Mouse (Mus musculus) forebrain, embryonic 12.5 days (tissue): Measurements from ENCODE around the gene Rnf167. TPM values are rescaled to one million over a fixed set of nuclear protein-coding genes. Genes with fewer than 3 reads are reported as not detected.

Experiments
- ATAC-seq: fragments of 200-750 bp; cut with Nextera tagmentation; 2 replicates; pipeline ENCODE4 v1.8.0; 2017; ENCODE audit warnings: moderate TSS enrichment; ENCODE audit not compliant: low FRiP score
- H3K27ac ChIP-seq: fragments of 300-500 bp; sonication (generic); 2 replicates; pipeline ENCODE4 v1.5.1; 2016; ENCODE audit warnings: mild to moderate bottlenecking
- H3K27me3 ChIP-seq: fragments of 300-500 bp; sonication (generic); 2 replicates; pipeline ENCODE4 v1.6.1; 2016; ENCODE audit warnings: mild to moderate bottlenecking
- H3K36me3 ChIP-seq: fragments of 300-500 bp; sonication (generic); replicated peaks from 2 replicates; pipeline ENCODE4 v1.6.1; 2016; ENCODE audit warnings: mild to moderate bottlenecking
- H3K4me1 ChIP-seq: fragments of 300-500 bp; sonication (generic); 2 replicates; pipeline ENCODE4 v1.6.1; 2016
- H3K4me2 ChIP-seq: fragments of 300-500 bp; sonication (generic); 2 replicates; pipeline ENCODE4 v1.6.1; 2016; ENCODE audit warnings: mild to moderate bottlenecking, moderate library complexity
- H3K4me3 ChIP-seq: fragments of 300-500 bp; sonication (generic); replicated peaks from 2 replicates; pipeline ENCODE4 v1.5.1; 2016; ENCODE audit warnings: mild to moderate bottlenecking
- H3K9ac ChIP-seq: fragments of 300-500 bp; sonication (generic); 2 replicates; pipeline ENCODE4 v1.6.1; 2016; ENCODE audit warnings: mild to moderate bottlenecking
- H3K9me3 ChIP-seq: fragments of 300-500 bp; sonication (generic); 2 replicates; pipeline ENCODE4 v1.6.1; 2016
- WGBS: fragments of 180-500 bp; shearing (Covaris S2); methylation state at CpG from one replicate; pipeline ENCODE4 v1.1.7; 2016; 5-methylcytosine and 5-hydroxymethylcytosine counted together
- polyA plus RNA-seq: library from polyadenylated mRNA; unstranded; fragments of >200 nt; fragmentation: Nextera tagmentation; extraction: Ambion mirVana; gene quantifications from 2 replicates; pipeline ENCODE4 v1.2.1, GENCODE M21; 2016

Gene Rnf167
- polyA plus RNA-seq, 1 experiment from 2014 or later = 96.1 TPM

DNA sequence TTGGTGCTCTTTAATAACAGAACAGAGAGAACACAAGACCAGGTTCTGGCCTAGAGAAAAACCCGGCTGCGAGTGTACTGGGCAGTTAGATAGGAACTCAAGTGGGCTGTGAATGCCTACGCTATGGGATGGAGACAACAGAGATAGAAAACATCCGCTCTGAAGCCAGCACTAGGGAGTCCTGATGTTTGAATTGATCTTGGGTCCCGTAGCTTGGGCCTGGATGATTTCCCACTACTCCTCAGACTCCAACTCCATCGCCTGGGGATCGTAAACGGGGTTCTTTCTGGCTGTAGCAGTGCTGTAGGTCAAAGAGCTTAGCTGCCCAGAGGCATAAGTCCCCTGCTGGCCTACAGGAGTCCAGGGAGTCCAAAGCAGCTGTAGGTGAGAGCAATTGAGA is 41.3 kb downstream of the Rnf167 start:
- no peaks in the 10 kb centered on the region for H3K27me3 ChIP-seq
- no peaks in the 10 kb centered on the region for H3K9me3 ChIP-seq
- H3K4me1 ChIP-seq = peaks cover 24% of the 10 kb centered on the region
- H3K4me2 ChIP-seq = peak overlapping the region; percentile 86
- 15% methylated on average over 8 of the region's 8 CpGs for WGBS
- H3K4me3 ChIP-seq = peak overlapping the region; percentile 84
- ATAC-seq = no peak
- H3K36me3 ChIP-seq = peaks cover 17% of the 10 kb centered on the region
- H3K9ac ChIP-seq = peak overlapping the region; percentile 84
- H3K27ac ChIP-seq = peak overlapping the region; percentile 78

DNA sequence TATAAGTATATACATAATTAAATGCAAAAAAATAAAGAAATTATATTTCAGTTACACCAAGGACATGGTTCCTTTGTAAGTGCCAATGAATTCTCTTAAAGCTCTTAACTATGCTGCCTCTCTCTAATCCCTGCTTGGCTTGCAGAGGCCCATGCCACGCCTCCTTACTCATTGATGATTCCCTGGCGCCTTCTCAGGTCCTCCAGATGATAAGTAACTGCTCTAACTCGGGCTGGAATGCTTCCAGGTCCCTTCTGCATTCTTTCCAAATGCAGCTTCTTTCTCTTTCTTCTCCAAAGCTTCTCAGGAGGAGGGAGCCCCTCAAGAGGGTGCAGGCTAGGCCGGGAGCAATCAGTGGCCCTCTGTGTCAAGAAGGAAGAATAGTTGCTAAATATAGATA is 42.5 kb downstream of the Rnf167 start:
- Histone ChIP-seq H3K36me3 (0 out of 2 replicates have a peak, but pooled peaks cover 8% of the 10 kb centered on the region), H3K4me2 (no peak overlapping the region), H3K27ac (no peak overlapping the region), H3K9me3 (no peaks in the 10 kb centered on the region), H3K9ac (no peak overlapping the region), H3K4me3 (no peak overlapping the region), H3K27me3 (no peaks in the 10 kb centered on the region), H3K4me1 (peaks cover 24% of the 10 kb centered on the region)
- WGBS = 57% methylated on average over 4 of the region's 4 CpGs
- ATAC-seq = no peak

DNA sequence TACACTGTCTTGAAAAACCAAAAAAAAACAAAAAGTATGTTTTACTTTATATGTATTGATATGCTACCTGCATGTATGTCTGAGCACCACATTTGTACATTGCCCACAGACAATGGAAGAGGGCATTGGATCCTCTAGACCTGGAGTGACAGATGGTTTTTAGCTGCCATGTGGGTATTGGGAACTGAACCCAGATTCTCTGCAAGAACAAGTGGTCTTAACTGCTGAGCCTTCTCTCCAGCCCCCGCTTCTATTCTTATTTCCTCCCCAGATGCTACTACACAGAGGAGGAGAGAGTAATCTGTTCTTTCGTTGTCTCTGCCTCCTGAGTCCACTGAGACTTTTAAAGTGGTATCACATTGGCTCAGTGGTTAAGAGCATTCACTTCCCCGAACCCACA is 46.5 kb downstream of the Rnf167 start:
- Histone ChIP-seq H3K9ac (no peak overlapping the region), H3K27me3 (no peaks in the 10 kb centered on the region), H3K4me3 (no peak overlapping the region), H3K36me3 (no peaks in the 10 kb centered on the region), H3K27ac (no peak overlapping the region), H3K4me1 (peaks cover 5% of the 10 kb centered on the region), H3K9me3 (no peaks in the 10 kb centered on the region), H3K4me2 (no peak overlapping the region)
- ATAC-seq = no peak
- WGBS = 72% methylated on average over 3 of the region's 3 CpGs

DNA sequence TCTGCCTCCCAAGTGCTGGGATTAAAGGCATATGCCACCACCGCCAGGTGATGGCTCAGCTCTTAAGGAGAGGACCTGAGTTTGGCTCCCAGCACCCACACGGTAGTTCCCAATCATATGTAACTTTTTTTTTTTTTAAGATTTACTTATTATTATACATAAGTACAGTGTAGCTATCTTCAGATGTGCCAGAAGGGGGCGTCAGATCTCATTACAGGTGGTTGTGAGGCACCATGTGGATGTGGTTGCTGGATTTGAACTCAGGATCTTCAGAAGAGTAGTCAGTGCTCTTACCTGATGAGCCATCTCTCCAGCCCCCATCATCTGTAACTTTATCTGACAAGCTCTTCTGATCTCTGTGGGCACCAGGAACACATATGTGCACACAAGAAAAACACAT is 50.3 kb downstream of the Rnf167 start:
- H3K9me3 ChIP-seq = no peaks in the 10 kb centered on the region
- 79% methylated on average over 3 of the region's 3 CpGs for WGBS
- H3K36me3 ChIP-seq = no peaks in the 10 kb centered on the region
- ATAC-seq = no peak
- H3K4me1 ChIP-seq = peaks cover 23% of the 10 kb centered on the region
- H3K4me3 ChIP-seq = no peak overlapping the region
- no peak overlapping the region for H3K9ac ChIP-seq
- H3K27ac ChIP-seq = no peak overlapping the region
- H3K4me2 ChIP-seq = no peak overlapping the region
- no peaks in the 10 kb centered on the region for H3K27me3 ChIP-seq

DNA sequence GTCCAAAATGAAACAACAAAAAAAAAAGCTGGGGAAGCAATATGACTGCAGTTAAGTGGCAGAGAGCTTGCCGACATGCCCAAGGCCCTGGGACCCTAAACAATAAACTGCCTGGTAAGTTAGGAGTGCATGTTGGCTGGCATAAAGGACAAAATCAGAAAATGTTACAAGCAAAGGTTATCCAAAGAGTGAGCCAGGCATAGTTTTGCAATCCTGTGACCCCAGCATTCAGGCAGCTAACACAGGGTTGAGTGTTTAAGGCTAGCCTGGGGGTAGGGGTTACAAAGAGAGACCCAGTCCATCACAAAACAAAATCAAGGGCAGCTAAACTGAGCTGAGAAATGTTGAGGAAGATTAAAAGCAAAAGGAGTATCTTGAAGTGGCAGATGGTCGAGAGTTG is 52.0 kb downstream of the Rnf167 start:
- no peaks in the 10 kb centered on the region for H3K27me3 ChIP-seq
- no peak overlapping the region for H3K4me2 ChIP-seq
- no peak for ATAC-seq
- peaks cover 8% of the 10 kb centered on the region for H3K36me3 ChIP-seq
- H3K9ac ChIP-seq = no peak overlapping the region
- no peak overlapping the region for H3K27ac ChIP-seq
- H3K4me1 ChIP-seq = peaks cover 28% of the 10 kb centered on the region
- WGBS = 69% methylated on average over 2 of the region's 2 CpGs
- H3K9me3 ChIP-seq = no peaks in the 10 kb centered on the region
- no peak overlapping the region for H3K4me3 ChIP-seq

DNA sequence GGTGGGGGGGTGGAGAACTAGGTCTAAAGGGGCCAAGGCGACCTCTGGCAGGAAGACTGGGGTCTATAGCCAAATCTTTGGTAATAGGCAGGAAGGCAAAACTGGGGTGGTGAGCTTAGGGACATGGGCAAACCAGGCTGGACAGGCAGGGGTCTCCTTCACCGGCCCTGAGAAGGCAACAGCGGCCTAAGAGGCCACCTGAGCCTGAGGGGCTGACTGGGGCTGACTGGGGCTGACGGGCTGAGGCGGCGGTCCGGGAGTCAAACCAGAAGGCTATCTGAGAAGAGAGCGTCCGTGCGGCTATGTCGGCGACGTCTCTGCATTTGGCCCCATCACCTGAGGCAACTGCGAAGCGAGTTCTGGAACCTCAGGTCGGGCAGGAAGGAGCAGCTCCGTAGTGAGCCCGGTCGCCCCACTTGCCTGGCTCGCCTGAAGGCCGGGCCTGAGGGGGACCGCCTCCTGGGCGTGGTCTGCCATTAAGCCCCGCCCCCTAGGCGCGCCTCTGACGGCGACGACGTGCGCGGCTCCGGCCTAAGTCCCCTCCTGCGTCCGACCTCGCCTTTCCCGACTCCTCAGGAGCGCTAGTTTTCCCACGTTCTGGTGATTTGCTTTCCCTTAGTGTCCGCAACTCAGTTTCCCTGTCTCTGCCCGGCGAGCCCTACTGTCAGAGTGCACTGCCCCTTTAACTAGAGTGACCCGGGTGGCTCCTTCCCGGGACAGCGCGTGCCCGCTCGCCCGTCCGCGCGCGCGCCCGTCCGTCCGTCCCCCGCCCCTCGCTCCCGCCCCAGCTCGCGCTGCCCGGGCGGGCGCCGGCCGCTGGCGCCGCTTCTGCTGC is 52.9 kb downstream of the Rnf167 start, which contains the start of the genes Inca1 and Kif1c:
TSS of gene Inca1 (minus strand) at position 434 of the 835 bp plus-strand sequence.
TSS of gene Kif1c (plus strand) at position 827 of the 835 bp plus-strand sequence.
- WGBS = under 1% methylated on average over 64 of the region's 69 CpGs
- Histone ChIP-seq H3K27ac (peak within 1 kb of the TSS; percentile 88), H3K27me3 (no peaks in the 10 kb centered on the region), H3K9ac (peak within 1 kb of the TSS; percentile 88), H3K9me3 (no peaks in the 10 kb centered on the region), H3K36me3 (peaks cover 16% of the 10 kb centered on the region), H3K4me1 (peaks cover 28% of the 10 kb centered on the region), H3K4me2 (peak within 1 kb of the TSS; percentile 79), H3K4me3 (peak within 1 kb of the TSS; percentile 79)
- peak; percentile 96 for ATAC-seq

DNA sequence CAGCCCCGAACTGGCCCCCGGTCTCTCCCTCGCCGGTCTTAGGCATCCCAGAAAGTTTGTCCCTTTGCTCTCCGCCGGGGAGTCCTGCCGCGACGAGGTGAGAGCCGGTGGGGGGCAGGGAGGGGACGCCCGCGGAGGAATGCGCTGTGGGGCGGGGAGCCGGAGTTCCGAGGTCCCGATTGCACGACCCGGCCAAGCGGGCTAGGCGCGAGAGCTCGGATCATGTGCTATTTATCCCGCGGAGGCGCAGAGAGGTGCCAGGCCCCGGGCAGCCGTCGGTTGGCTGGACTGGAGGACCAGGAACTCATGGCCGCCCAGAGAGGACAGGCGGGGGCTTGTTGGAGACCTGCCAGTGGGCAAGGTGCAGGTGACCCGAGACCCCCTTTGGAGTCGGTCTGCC is 53.6 kb downstream of the Rnf167 start:
- Histone ChIP-seq H3K9ac (peak overlapping the region; percentile 88), H3K27ac (peak overlapping the region; percentile 88), H3K4me1 (peaks cover 28% of the 10 kb centered on the region), H3K9me3 (no peaks in the 10 kb centered on the region), H3K4me3 (peak overlapping the region; percentile 79), H3K4me2 (peak overlapping the region; percentile 79), H3K27me3 (no peaks in the 10 kb centered on the region), H3K36me3 (peaks cover 23% of the 10 kb centered on the region)
- under 1% methylated on average over 33 of the region's 34 CpGs for WGBS
- ATAC-seq = peak; percentile 40

Other genes with a start within 250 kb of the Rnf167 start
- 40.3 and 46.2 TPM in 2 replicates for gene Pelp1, start 237.2 kb upstream of the Rnf167 start, polyA plus RNA-seq
- gene Arrb2, start 214.6 kb upstream of the Rnf167 start, polyA plus RNA-seq = 36.9 and 40.5 TPM in 2 replicates
- 32.1 and 32.5 TPM in 2 replicates for gene Med11, start 195.3 kb upstream of the Rnf167 start, polyA plus RNA-seq
- 0.35 and 0.43 TPM in 2 replicates for gene Zmynd15, start 187.8 kb upstream of the Rnf167 start, polyA plus RNA-seq
- 0.74 and 1.0 TPM in 2 replicates for gene Cxcl16, start 187.3 kb upstream of the Rnf167 start, polyA plus RNA-seq
- gene Tm4sf5, start 142.0 kb upstream of the Rnf167 start, polyA plus RNA-seq = 0.35 and 0.49 TPM in 2 replicates
- not detected in 2 replicates for gene Vmo1, start 132.6 kb upstream of the Rnf167 start, polyA plus RNA-seq
- not detected in 2 replicates for gene Gltpd2, start 128.0 kb upstream of the Rnf167 start, polyA plus RNA-seq
- gene Psmb6, start 121.9 kb upstream of the Rnf167 start, polyA plus RNA-seq = 758 and 788 TPM in 2 replicates
- gene Gm40193, start 114.3 kb upstream of the Rnf167 start, polyA plus RNA-seq = not detected in 2 replicates
- 3.4 and 4.0 TPM in 2 replicates for gene Pld2, start 107.2 kb upstream of the Rnf167 start, polyA plus RNA-seq
- 15.3 and 17.4 TPM in 2 replicates for gene Mink1, start 84.4 kb upstream of the Rnf167 start, polyA plus RNA-seq
- gene 4930544D05Rik, start 31.4 kb upstream of the Rnf167 start, polyA plus RNA-seq = not detected in 2 replicates
- not detected in 2 replicates for gene Chrne, start 28.0 kb upstream of the Rnf167 start, polyA plus RNA-seq
- 0.23 and 0.33 TPM in 2 replicates for gene Gp1ba, start 8.1 kb upstream of the Rnf167 start, polyA plus RNA-seq
- 139 and 141 TPM in 2 replicates for gene Slc25a11, start 244 bp downstream of the Rnf167 start, polyA plus RNA-seq
- gene Pfn1, start 7.4 kb downstream of the Rnf167 start, polyA plus RNA-seq = 1,070 and 1,131 TPM in 2 replicates
- 9.0 and 9.7 TPM in 2 replicates for gene Eno3, start 10.0 kb downstream of the Rnf167 start, polyA plus RNA-seq
- 144 and 149 TPM in 2 replicates for gene Spag7, start 22.2 kb downstream of the Rnf167 start, polyA plus RNA-seq
- gene Camta2, start 40.9 kb downstream of the Rnf167 start, polyA plus RNA-seq = 12.6 and 13.9 TPM in 2 replicates
- 0.55 and 0.96 TPM in 2 replicates for gene Inca1, start 52.9 kb downstream of the Rnf167 start, polyA plus RNA-seq
- gene Kif1c, start 53.3 kb downstream of the Rnf167 start, polyA plus RNA-seq = 1.7 and 3.2 TPM in 2 replicates
- gene Zfp3, start 117.0 kb downstream of the Rnf167 start, polyA plus RNA-seq = 10.7 and 11.4 TPM in 2 replicates
- not detected in 2 replicates for gene Scimp, start 165.4 kb downstream of the Rnf167 start, polyA plus RNA-seq
- 55.2 and 57.7 TPM in 2 replicates for gene Rabep1, start 197.5 kb downstream of the Rnf167 start, polyA plus RNA-seq